Mouse (Mus musculus) gastrocnemius, postnatal 10 days (tissue): ENCODE results near the gene Snd1. TPM values are rescaled to one million over a fixed set of nuclear protein-coding genes. Genes with fewer than 3 reads are reported as not detected.

Experiments
- DNase-seq: peaks from one replicate; pipeline ENCODE4 v3.0.0; 2021; ENCODE audit warnings: mixed read lengths
- long read RNA-seq, 2 experiments: library from polyadenylated mRNA; stranded (forward); transcript quantifications; one replicate each; pipeline ENCODE4 v2.0.0; 2021
- total RNA-seq, 2 experiments: library from RNA; stranded (reverse); gene quantifications; 2 replicates each; pipeline ENCODE4 v1.2.3; 2021

The Snd1 gene
- total RNA-seq, result 10 to 100 TPM; 56.2 to 65.2 TPM
- long read RNA-seq, experiment 1, transcript Snd1-201 (24 exons, 3,482 nt), result major isoform, 59 of 72 reads
- long read RNA-seq, experiment 1, partial matches to known transcripts, result 9 of 72 reads
- long read RNA-seq, experiment 1, other reads (novel, unspliced or antisense), result 4 of 72 reads
- long read RNA-seq, experiment 2, transcript Snd1-201 (24 exons, 3,482 nt), result major isoform, 48 of 58 reads
- long read RNA-seq, experiment 2, partial matches to known transcripts, result 5 of 58 reads
- long read RNA-seq, experiment 2, other reads (novel, unspliced or antisense), result 5 of 58 reads

DNA sequence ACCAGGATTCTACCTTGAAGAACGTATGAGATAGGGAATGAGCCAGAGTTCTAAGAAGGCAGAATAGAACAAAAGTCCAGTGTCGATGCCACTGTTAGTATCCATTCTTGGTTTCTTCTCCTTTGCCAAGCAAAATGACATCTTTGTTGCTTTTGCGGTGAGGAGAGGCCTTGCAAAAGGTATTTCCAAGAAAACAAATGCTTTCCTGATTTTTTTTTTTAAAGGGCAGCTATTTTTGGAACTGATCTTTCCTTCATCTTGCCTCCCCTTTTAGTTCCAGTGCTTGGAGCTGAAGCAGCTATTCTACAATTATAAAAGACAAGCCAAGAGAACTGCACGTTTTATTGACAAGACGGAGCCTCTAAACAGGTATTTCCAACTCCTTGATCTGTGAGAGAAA, at the start of gene Snd1:
Gene Snd1, plus strand, starts transcription at position 301 of the 400 bp plus-strand sequence.
- DNase-seq, result no peak

- DNase-seq, result no peak
Observed at GRCm38 (mm10) chr6:28427096-28427839, 47.7 kb upstream of the Snd1 start, which contains the start of gene Fscn3. Gene Fscn3, plus strand, starts transcription at chr6:28427789.

DNA sequence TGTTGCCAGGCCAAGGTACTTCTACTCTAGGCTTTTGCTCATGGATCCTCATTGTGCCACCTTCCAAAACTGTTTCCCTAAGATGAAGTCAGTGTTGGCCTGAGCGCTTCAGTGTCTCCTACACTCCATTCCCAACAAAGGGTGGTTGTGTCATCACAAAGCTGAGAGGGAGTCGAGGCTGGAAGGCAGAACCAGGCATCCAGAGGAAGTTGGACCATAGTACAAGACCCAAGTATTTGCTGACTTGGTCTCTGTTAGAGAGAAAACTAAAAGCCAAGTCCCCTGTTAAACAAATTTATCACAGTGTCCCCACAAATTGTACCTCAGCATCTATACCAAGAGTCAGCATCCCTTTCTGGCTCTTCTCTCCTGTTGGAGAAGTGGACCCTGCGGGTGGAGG, 46.6 kb upstream of the Snd1 start, which contains the start of gene Gcc1:
Gene Gcc1, minus strand, starts transcription at position 101 of the 400 bp plus-strand sequence.
- DNase-seq, result no peak

GRCm38 (mm10) chr6:28429870-28430269, 45.1 kb upstream of the Snd1 start:
- DNase-seq, result no peak

- DNase-seq, result no peak
Observed at GRCm38 (mm10) chr6:28430795-28431537, 44.0 kb upstream of the Snd1 start.

GRCm38 (mm10) chr6:28431538-28431855, 43.4 kb upstream of the Snd1 start:
- no peak for DNase-seq

GRCm38 (mm10) chr6:28447937-28448336, 27.0 kb upstream of the Snd1 start:
- DNase-seq, result no peak

- no peak for DNase-seq
Observed at GRCm38 (mm10) chr6:28449253-28449652, 25.7 kb upstream of the Snd1 start, which contains the start of gene Pax4. Gene Pax4, minus strand, starts transcription at chr6:28449353.

GRCm38 (mm10) chr6:28450481-28450880, 24.5 kb upstream of the Snd1 start:
- no peak for DNase-seq

DNA sequence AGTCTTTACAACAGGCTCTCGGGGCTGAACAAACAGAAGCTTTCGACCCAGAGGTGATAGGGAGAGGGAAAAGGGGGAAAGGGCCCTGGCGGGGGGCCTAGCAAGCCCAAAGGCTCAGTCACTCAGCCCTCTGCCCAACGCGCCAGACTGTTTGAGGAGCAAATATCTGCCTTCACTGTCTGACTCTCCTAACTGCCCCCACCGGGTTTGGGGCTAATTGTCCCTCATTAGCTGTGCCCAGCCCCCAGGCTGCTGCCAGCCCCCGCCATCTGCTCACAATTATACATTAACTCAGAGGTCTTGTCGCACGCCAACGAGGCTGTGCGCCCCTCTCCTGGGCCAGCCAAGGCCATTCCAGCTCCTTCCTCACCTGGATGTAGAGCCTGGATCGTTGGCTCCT, 24.0 kb upstream of the Snd1 start:
- DNase-seq, result no peak

- DNase-seq, result no peak
Observed at GRCm38 (mm10) chr6:28459221-28459668, 15.7 kb upstream of the Snd1 start.

DNA sequence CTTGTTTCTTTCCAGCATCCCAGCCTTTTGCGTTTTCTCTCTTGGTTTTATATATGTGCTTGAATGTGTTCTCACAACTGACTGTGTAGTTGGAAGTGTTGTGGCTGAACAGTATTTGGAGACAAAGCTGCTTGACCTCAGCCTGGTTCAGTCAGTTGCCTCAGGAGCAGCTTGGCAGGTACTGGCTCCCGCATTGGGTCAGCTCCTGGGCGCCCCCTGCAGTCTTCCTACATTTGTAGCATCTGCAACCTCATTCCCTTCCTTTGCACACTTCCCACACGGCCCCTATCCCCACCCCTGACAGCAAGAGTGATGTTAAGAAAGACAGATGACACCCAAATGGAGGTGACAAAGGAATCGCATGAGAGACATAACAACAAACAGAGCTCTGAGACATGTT, 14.4 kb upstream of the Snd1 start:
- peak; percentile 78 for DNase-seq

GRCm38 (mm10) chr6:28464630-28465029, 10.3 kb upstream of the Snd1 start:
- no peak for DNase-seq

DNA sequence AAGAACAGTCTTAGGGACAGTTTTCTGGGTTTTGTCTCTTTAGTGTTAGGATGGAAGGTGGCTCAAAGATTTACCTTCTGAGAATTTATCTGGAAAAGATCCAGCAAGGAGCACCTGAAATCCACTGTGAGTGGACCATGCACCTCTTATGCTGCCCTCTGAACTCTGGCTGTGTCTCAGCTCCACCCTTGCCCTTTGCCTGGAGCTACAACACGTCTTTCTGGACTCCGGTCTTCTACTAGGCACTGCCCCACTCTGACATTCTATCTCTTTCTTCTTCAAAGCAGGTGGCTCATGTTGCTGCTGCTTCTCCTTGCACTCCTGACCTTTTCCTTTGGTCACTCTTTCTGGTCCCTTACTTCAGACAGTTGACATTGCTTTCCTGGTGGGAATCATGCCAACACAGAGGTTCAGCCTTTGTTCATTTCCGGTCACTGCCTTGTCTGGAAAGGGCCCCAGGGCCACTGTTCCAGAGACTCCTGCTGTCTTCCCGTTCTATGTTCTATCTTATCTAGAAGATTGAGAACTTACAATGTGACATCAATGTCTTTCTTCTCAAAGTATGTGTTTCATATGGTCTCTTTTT, 4.8 kb upstream of the Snd1 start:
- DNase-seq, result no peak

GRCm38 (mm10) chr6:28470621-28471020, 4.3 kb upstream of the Snd1 start:
- DNase-seq, result no peak

- DNase-seq, result no peak
Observed at GRCm38 (mm10) chr6:28471284-28472035, 3.5 kb upstream of the Snd1 start.

DNA sequence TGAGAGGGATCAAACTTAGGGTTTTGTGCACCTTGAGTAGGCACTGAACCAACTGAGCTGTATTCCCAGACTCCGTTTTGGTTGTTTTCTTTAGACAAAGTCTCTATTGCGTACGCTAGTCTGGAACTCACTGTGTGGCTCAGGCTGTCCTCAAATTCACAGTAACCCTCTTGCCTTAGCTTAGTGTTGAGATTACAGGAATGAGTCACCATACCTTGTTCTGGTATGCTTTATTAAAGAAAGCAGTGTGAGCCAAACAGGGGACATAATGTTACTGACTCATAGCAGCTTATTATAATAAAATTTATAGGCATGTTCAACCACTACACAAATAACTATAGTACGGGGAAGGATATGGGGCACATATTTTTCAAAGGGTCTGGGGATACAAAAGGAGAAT, 728 bp upstream of the Snd1 start:
- DNase-seq, result no peak

DNA sequence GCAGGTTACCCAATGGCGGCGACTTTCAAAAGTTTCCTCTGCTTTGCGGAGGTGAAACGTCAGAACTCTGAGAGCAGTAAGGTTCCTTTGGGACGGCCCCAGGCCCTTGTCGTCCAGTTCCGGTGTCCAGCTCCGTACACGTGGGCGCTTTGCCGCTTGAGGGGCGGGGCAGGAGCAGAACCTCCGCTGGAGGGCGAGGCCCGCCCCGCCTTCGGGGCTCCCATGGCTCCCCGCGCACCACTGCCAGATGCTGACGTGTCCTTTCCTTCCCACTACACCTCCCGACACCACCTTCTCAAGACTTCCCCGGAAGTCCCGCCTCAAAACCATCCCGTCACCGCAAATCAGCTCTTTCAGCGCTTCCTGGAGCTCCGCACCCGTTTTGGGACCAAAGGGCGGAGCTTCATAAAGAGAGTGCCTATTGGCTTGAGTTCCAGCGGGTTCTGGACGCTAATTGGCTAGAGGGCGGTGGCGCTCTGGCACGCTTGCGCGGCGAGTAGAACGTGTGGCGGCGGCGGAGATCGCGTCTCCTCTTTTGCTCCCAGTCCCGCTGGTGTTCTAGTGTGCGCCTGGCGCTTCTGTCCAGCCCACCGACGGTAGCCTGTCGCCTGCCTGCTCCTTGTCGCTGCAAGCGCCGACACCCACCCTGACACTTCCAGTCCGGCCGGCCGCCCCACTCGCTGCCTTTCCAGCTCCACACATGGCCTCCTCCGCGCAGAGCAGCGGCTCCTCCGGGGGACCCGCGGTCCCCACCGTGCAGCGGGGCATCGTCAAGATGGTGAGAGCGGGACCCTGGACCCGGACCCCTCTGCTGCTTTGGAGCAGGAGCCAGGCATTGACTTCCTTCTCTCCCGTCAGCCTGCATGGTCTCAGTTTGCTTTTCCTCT, 5.2 kb downstream of the Snd1 start:
- peak; percentile 97 for DNase-seq

DNA sequence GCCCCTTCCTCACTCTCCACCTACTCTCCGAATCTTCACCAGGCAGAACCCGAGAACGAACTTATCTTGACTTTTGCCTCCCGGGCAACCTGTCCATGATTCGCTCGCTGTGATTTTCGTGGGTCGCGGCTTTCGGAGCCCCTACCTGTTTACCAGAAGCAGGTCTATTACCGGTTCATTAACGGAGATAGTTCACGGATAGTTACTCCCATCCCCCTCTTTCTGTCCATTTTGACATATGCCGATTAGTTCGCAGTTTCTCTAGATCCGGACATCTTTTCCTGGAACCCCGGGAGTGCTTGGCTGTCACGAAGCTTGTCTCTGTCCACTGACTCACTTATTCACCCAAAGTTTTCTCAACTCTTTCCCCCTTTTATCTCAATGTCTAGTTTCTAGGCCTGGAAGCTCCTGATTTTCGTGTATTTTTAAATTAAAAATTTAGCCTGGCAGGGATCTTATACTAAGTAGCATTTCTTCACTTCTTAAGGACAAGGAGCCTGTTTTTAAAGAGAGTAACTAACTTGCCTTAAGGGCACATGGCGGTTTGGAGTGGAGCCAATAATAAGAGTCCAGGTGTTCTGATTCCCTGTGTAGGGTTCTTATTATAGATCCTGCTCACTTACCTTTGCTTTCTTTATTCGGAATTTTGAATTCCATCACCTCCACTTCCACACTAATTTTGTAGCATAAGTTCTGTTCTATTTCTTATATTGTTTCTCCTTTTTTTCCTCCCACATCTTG, 6.0 kb downstream of the Snd1 start:
- DNase-seq, result no peak

- DNase-seq, result no peak
Observed at GRCm38 (mm10) chr6:28482711-28483315, 7.9 kb downstream of the Snd1 start.
